Mouse (Mus musculus): ENCODE results near the gene Micall1. TPM values are rescaled to one million over a fixed set of nuclear protein-coding genes. Genes with fewer than 3 reads are reported as not detected.

The Micall1 gene
- total and polyA plus RNA-seq, 2 experiments from 2014 or later, result 8.0 to 29.1 TPM

DNA sequence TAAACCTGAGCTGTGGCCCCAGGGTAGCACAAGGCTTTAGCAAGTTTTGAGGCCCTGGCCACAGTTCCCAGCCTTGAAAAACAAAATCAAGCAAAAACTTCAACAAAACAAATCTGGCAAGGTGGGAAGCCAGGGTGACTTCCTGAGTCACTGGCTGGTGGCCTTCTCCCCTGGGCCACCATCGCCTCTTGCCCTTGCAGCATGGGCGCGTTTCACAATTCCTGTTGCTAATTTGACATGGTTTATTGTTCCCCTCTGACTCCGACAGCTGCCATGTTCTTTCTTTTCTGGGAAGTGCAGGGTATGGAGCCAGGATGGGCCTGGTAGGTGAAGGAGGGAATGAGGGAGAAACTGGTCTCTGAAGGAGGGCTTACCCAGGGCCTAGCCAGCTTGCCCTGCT lies 13.4 kb downstream of the Micall1 start:
- Histone ChIP-seq H3K27ac (ENCODE audit: low read depth, low read length) (no peak overlapping the region), H3K9ac (no peak overlapping the region), H3K4me2 (ENCODE audit: low read depth) (no peak overlapping the region), H3K4me1 (ENCODE audit: insufficient read depth) (no peaks in the 10 kb centered on the region), H3K36me3 (ENCODE audit: insufficient read depth) (peaks cover 59% of the 10 kb centered on the region), H3K4me3 (ENCODE audit: low read depth, low read length) (no peak overlapping the region), H3K9me3 (ENCODE audit: low read length) (no peaks in the 10 kb centered on the region), H3K27me3 (ENCODE audit: insufficient read depth, low read length) (no peaks in the 10 kb centered on the region)
- no peak for DNase-seq
- TF ChIP-seq CTCF (IDR thresholded peaks at IDR 0.05; ENCODE audit: low read depth), result no peak
- WGBS, result 87% methylated on average over 4 of the region's 4 CpGs
- ATAC-seq, result no peak

DNA sequence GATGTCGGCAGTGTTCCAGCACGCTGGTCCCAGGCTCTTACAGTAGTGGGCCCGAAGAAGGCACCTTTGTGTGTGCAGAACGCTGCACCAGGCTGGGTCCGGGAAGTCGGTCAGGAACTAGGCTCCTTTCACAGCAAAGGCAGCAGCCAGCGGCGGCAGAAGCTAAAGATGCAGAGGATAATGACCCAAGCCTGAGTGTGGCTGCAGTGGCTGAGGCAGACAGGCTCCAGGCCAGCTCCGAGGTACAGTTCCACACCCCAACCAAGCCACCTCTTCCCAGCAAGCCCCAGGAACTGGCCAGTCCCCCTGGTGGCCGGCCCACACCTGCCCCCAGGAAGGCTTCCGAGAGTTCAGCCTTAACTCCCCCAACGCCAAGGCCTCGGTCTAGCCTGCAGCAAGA lies 13.8 kb downstream of the Micall1 start:
- H3K4me1 ChIP-seq (ENCODE audit: insufficient read depth), result no peaks in the 10 kb centered on the region
- H3K36me3 ChIP-seq (ENCODE audit: insufficient read depth), result peaks cover 59% of the 10 kb centered on the region
- TF ChIP-seq CTCF (IDR thresholded peaks at IDR 0.05; ENCODE audit: low read depth), result peak; percentile 15; the same call in 1 of the 2 replicates
- H3K4me2 ChIP-seq (ENCODE audit: low read depth), result no peak overlapping the region
- H3K9ac ChIP-seq, result no peak overlapping the region
- 85% methylated on average over 13 of the region's 13 CpGs for WGBS
- no peak for DNase-seq
- no peaks in the 10 kb centered on the region for H3K9me3 ChIP-seq (ENCODE audit: low read length)
- no peak for ATAC-seq
- H3K27ac ChIP-seq (ENCODE audit: low read depth, low read length), result no peak overlapping the region
- no peaks in the 10 kb centered on the region for H3K27me3 ChIP-seq (ENCODE audit: insufficient read depth, low read length)
- H3K4me3 ChIP-seq (ENCODE audit: low read depth, low read length), result no peak overlapping the region

GRCm38 (mm10) chr15:79123751-79124150 lies 15.1 kb downstream of the Micall1 start:
- H3K4me1 ChIP-seq (ENCODE audit: insufficient read depth), result no peaks in the 10 kb centered on the region

DNA sequence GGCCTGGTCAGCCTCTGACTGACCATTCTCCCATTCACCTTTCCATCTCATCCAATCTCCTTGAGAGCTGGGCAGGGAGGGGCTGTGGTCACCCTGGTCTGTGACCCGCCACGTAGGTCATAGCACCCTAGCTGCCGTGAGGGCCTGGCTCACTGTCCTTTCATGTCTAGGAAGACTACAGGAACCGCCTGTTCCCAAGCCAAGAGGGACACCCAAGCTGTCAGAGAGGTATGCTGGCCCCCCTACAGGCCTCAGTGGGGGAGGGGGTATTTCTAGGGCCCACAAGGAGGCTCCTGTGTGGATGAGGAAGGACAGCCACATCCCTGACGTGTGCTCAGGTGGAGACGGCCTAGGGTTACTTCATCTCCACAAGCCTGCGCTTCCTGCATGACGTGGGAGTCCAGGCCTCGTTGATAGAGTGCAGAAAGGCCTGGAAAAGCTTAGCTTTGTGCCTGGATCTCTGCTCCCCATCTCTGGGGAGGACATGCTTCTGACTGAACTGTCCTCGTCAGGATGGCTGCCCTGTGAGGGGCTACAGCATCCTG lies 15.7 kb downstream of the Micall1 start:
- no peak for DNase-seq
- WGBS, result 83% methylated on average over 10 of the region's 10 CpGs
- Histone ChIP-seq H3K27ac (ENCODE audit: low read depth, low read length) (no peak overlapping the region), H3K4me1 (ENCODE audit: insufficient read depth) (no peaks in the 10 kb centered on the region), H3K4me3 (ENCODE audit: low read depth, low read length) (no peak overlapping the region), H3K4me2 (ENCODE audit: low read depth) (no peak overlapping the region), H3K36me3 (ENCODE audit: insufficient read depth) (peaks cover 67% of the 10 kb centered on the region), H3K9me3 (ENCODE audit: low read length) (no peaks in the 10 kb centered on the region), H3K27me3 (ENCODE audit: insufficient read depth, low read length) (no peaks in the 10 kb centered on the region), H3K9ac (no peak overlapping the region)
- no peak for ATAC-seq
- TF ChIP-seq CTCF (IDR thresholded peaks at IDR 0.05; ENCODE audit: low read depth), result no peak

More at GRCm38 (mm10) chr15:79123751-79124150, 15.1 kb downstream of the Micall1 start:
- no peak for DNase-seq
- ATAC-seq, result no peak
- no peak for TF ChIP-seq CTCF (IDR thresholded peaks at IDR 0.05; ENCODE audit: low read depth)
- Histone ChIP-seq H3K36me3 (ENCODE audit: insufficient read depth) (peaks cover 68% of the 10 kb centered on the region), H3K4me2 (ENCODE audit: low read depth) (no peak overlapping the region), H3K9ac (no peak overlapping the region), H3K27ac (ENCODE audit: low read depth, low read length) (no peak overlapping the region), H3K9me3 (ENCODE audit: low read length) (no peaks in the 10 kb centered on the region), H3K27me3 (ENCODE audit: insufficient read depth, low read length) (no peaks in the 10 kb centered on the region), H3K4me3 (ENCODE audit: low read depth, low read length) (no peak overlapping the region)
- WGBS, result 89% methylated on average over 6 of the region's 6 CpGs

DNA sequence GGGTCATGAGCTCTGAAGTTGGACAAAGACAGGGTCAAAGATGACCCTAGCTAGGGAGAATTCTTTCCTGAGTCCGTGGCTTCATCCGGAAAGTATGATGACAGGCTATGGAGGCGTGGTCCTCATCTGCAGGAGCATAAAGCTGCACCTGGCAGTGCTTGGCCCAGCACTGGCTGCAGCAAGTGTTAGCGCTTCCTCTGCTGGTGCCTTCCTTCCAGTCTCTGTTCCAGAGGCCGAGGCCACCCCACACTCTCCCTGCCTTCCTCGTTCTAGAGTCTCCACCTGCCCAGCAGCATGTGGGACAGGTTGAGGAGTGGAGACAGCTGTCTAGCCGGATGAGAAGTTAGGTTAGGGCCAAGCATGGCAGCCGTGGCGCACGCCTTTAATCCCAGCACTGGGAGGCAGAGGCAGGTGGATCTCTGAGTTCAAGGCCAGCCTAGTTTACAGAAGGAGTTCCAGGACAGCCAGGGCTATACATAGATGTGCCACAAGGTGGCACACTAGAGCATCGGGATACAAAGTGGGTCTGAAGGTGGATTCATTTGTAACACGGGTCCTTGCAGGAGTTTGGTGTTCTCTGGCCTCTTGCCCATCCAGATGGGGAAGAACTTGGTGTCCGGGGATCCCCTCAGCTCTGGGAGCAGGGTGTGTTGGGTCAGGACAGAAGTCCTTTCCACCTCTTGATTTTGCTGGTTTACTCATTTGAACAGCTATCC lies 17.7 kb downstream of the Micall1 start:
- peak; percentile 66 for TF ChIP-seq CTCF (IDR thresholded peaks at IDR 0.05; ENCODE audit: low read depth)
- no peaks in the 10 kb centered on the region for H3K4me1 ChIP-seq (ENCODE audit: insufficient read depth)
- 80% methylated on average over 13 of the region's 13 CpGs for WGBS
- ATAC-seq (no peak), DNase-seq (peak; percentile 38)
- H3K4me2 ChIP-seq (ENCODE audit: low read depth), result no peak overlapping the region
- H3K27me3 ChIP-seq (ENCODE audit: insufficient read depth, low read length), result no peaks in the 10 kb centered on the region
- H3K9ac ChIP-seq, result no peak overlapping the region
- no peaks in the 10 kb centered on the region for H3K9me3 ChIP-seq (ENCODE audit: low read length)
- no peak overlapping the region for H3K4me3 ChIP-seq (ENCODE audit: low read depth, low read length)
- H3K27ac ChIP-seq (ENCODE audit: low read depth, low read length), result no peak overlapping the region
- peaks cover 73% of the 10 kb centered on the region for H3K36me3 ChIP-seq (ENCODE audit: insufficient read depth)

- Histone ChIP-seq H3K4me2 (ENCODE audit: low read depth) (no peak overlapping the region), H3K27me3 (ENCODE audit: insufficient read depth, low read length) (no peaks in the 10 kb centered on the region), H3K27ac (ENCODE audit: low read depth, low read length) (no peak overlapping the region), H3K9me3 (ENCODE audit: low read length) (no peaks in the 10 kb centered on the region), H3K4me3 (ENCODE audit: low read depth, low read length) (no peak overlapping the region), H3K36me3 (ENCODE audit: insufficient read depth) (peaks cover 80% of the 10 kb centered on the region), H3K4me1 (ENCODE audit: insufficient read depth) (no peaks in the 10 kb centered on the region), H3K9ac (no peak overlapping the region)
- ATAC-seq (no peak), DNase-seq (no peak)
- WGBS, result 95% methylated on average over 12 of the region's 12 CpGs
- TF ChIP-seq CTCF (IDR thresholded peaks at IDR 0.05; ENCODE audit: low read depth), result no peak
These were observed 18.4 kb downstream of the Micall1 start for GRCm38 (mm10) chr15:79127101-79127500.

GRCm38 (mm10) chr15:79128208-79128607 lies 19.5 kb downstream of the Micall1 start:
- WGBS, result 96% methylated on average over 5 of the region's 5 CpGs

More at GRCm38 (mm10) chr15:79128208-79128607, 19.5 kb downstream of the Micall1 start:
- no peak for ATAC-seq
- no peaks in the 10 kb centered on the region for H3K9me3 ChIP-seq (ENCODE audit: low read length)
- no peaks in the 10 kb centered on the region for H3K27me3 ChIP-seq (ENCODE audit: insufficient read depth, low read length)
- H3K4me1 ChIP-seq (ENCODE audit: insufficient read depth), result no peaks in the 10 kb centered on the region
- no peak overlapping the region for H3K4me3 ChIP-seq (ENCODE audit: low read depth, low read length)
- TF ChIP-seq CTCF (IDR thresholded peaks at IDR 0.05; ENCODE audit: low read depth), result peak; percentile 55
- H3K36me3 ChIP-seq (ENCODE audit: insufficient read depth), result peaks cover 80% of the 10 kb centered on the region
- no peak for DNase-seq
- no peak overlapping the region for H3K9ac ChIP-seq
- no peak overlapping the region for H3K27ac ChIP-seq (ENCODE audit: low read depth, low read length)
- no peak overlapping the region for H3K4me2 ChIP-seq (ENCODE audit: low read depth)

All from forebrain, postnatal 0 days (tissue).